14 mouse cellular contexts compared by ENCODE assay signal in the genomic region with DNA sequence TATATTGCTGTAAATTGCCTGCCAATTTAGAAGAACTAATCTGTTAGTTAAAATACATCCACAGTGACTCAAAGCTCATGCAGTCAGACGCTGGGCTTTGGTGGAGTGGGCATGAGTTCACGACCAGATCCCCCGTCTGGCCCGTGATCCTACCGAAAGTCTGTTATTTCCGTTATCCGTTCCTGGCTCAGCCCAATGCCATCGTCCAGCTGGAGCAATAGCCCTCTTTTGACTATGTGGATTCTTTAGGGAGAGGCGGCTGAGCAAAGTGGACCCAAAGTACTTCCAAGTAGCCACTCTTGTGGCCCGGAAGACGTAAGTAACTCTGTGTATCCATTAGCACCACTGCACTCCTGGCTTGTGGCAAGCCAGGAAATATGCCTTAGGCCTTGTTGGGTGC. TPM values are rescaled to one million over a fixed set of nuclear protein-coding genes. Genes with fewer than 3 reads are reported as not detected.
DNase-seq lines count a peak whose midpoint lies in the region; ATAC-seq and TF ChIP-seq lines count a peak whose summit lies in the region.
"Had no signal": no experiment of that assay in that cellular context is flagged by ENCODE, and none has a peak within 500 bp of the region (broad histone marks: within the 10 kb centered on the region; RNA-seq: fewer than 3 reads in every experiment).

No protein-coding gene starts in this region.

- 0 out of 2 replicates have a peak, but pooled peaks cover 5% of the 10 kb centered on the region for H3K4me1 ChIP-seq in heart, embryonic 10.5 days
- H3K4me1 ChIP-seq in lung, adult 2 months (ENCODE audit: control insufficient read depth, insufficient read depth, low read length), result no peaks in the 10 kb centered on the region
- H3K4me1 ChIP-seq in stomach, embryonic 15.5 days, result no peaks in the 10 kb centered on the region
- H3K4me1 ChIP-seq: embryonic facial prominence, embryonic 13.5 days; limb, embryonic 12.5 days; liver, embryonic 13.5 days had no signal

- no peak overlapping the region for H3K9ac ChIP-seq in stomach, embryonic 15.5 days
- H3K9ac ChIP-seq: limb, embryonic 12.5 days; liver, embryonic 13.5 days had no signal

- no peak for TF ChIP-seq POLR2A in lung, adult 2 months (IDR thresholded peaks at IDR 0.05; ENCODE audit: borderline replicate concordance, extremely low read depth, low read depth, low read length)

- no peak for ATAC-seq in stomach, embryonic 15.5 days (ENCODE audit: insufficient read depth, low FRiP score, low read depth)
- ATAC-seq: hindbrain, postnatal 0 days; Patski had no signal

- no peaks in the 10 kb centered on the region for H3K9me3 ChIP-seq in heart, embryonic 10.5 days
- no peaks in the 10 kb centered on the region for H3K9me3 ChIP-seq in stomach, embryonic 15.5 days
- H3K9me3 ChIP-seq: liver, embryonic 13.5 days had no signal

- 81% methylated on average over 11 of the region's 11 CpGs for WGBS in heart, embryonic 10.5 days
- 63% methylated on average over 11 of the region's 11 CpGs for WGBS in lung, adult 2 months
- 51% methylated on average over 11 of the region's 11 CpGs for WGBS in stomach, embryonic 15.5 days

- peak overlapping the region; percentile 37; the same call in 1 of the 2 replicates for H3K4me2 ChIP-seq in stomach, embryonic 15.5 days
- H3K4me2 ChIP-seq: liver, embryonic 13.5 days had no signal

- no peak overlapping the region for H3K27ac ChIP-seq in heart, embryonic 10.5 days
- no peak overlapping the region for H3K27ac ChIP-seq in stomach, embryonic 15.5 days
- H3K27ac ChIP-seq: embryonic facial prominence, embryonic 13.5 days; hindbrain, postnatal 0 days; limb, embryonic 12.5 days; liver, embryonic 13.5 days had no signal

- no peak for TF ChIP-seq CTCF in lung, adult 2 months (IDR thresholded peaks at IDR 0.05; ENCODE audit: insufficient read depth, low read length)

- DNase-seq in heart, embryonic 10.5 days (ENCODE audit: low spot score), result peak; percentile 51
- DNase-seq in heart, adult 18-20 months, result no peak
- peak; percentile 3 for DNase-seq in lung, postnatal 10 days
- no peak for DNase-seq in lung, adult 2 months
- peak; percentile 26 for DNase-seq in R1 (ENCODE audit: low read depth, low spot score)
- DNase-seq in right cerebral cortex, postnatal 10 days (ENCODE audit: low spot score in 2 of 2), result no peak
- DNase-seq in urinary bladder, adult 18-20 months (ENCODE audit: low spot score in 2 of 2), result no peak
- DNase-seq: cerebellum, adult 9-11 months; liver, embryonic 13.5 days had no signal

- no peaks in the 10 kb centered on the region for H3K27me3 ChIP-seq in heart, embryonic 10.5 days (ENCODE audit: insufficient read depth, poor library complexity, severe bottlenecking)
- no peaks in the 10 kb centered on the region for H3K27me3 ChIP-seq in stomach, embryonic 15.5 days (replicated peaks)
- H3K27me3 ChIP-seq: embryonic facial prominence, embryonic 13.5 days; limb, embryonic 12.5 days; liver, embryonic 13.5 days; Patski had no signal

- no peak overlapping the region for H3K4me3 ChIP-seq in heart, embryonic 10.5 days
- H3K4me3 ChIP-seq in lung, adult 2 months (replicated peaks; ENCODE audit: extremely low read depth, low read depth, low read length), result no peak overlapping the region
- H3K4me3 ChIP-seq in stomach, embryonic 15.5 days (replicated peaks), result 0 out of 2 replicates have a peak overlapping the region, but pooled peaks have one; percentile 1
- H3K4me3 ChIP-seq: embryonic facial prominence, embryonic 13.5 days; limb, embryonic 12.5 days; liver, embryonic 13.5 days had no signal

- no peaks in the 10 kb centered on the region for H3K36me3 ChIP-seq in heart, embryonic 10.5 days
- no peaks in the 10 kb centered on the region for H3K36me3 ChIP-seq in stomach, embryonic 15.5 days
- H3K36me3 ChIP-seq: embryonic facial prominence, embryonic 13.5 days; limb, embryonic 12.5 days; liver, embryonic 13.5 days had no signal

RNA-seq across cellular contexts. Expression of gene Rad23b, which starts 49.1 kb away (rescaled TPM):
- polyA plus RNA-seq in heart, embryonic 10.5 days (2016; fragmentation: Nextera tagmentation; extraction: Ambion mirVana), result 64.8 and 85.9 TPM in 2 replicates
- 100 to 1,000 TPM; 113 to 115 TPM for total RNA-seq in heart, adult 18-20 months (2021)
- 212 and 283 TPM in 2 replicates for polyA plus RNA-seq in lung, adult 2 months (2012; rRNA removed)
- 80.3 and 89.4 TPM in 2 replicates for polyA plus RNA-seq in stomach, embryonic 15.5 days (2015; fragmentation: Nextera tagmentation; extraction: Ambion mirVana)

Comparison
In these comparisons a context has a peak if more than half of its experiments do, and no peak if none do; other contexts are left out.
1. DNase-seq: peak in heart, embryonic 10.5 days (single experiment), lung, postnatal 10 days (single experiment) and R1 (single experiment); none in heart, adult 18-20 months (0 of 2), lung, adult 2 months (single experiment), right cerebral cortex, postnatal 10 days (0 of 2) and urinary bladder, adult 18-20 months (0 of 2).